Mouse (Mus musculus) liver, postnatal 0 days (tissue): ENCODE measurements around the gene Olfr316.

Experiments
- CTCF ChIP-seq: sonication (generic); IDR thresholded peaks from 2 replicates; pipeline ENCODE4 v1.5.1; 2016; ENCODE audit warnings: antibody characterized with exemption, low read depth
- EP300 ChIP-seq: IDR thresholded peaks from 2 replicates; pipeline ENCODE4 v1.6.1; 2016; ENCODE audit warnings: antibody characterized with exemption, low read depth, mild to moderate bottlenecking

GRCm38 (mm10) chr11:58787651-58788050 is 35.1 kb downstream of the Olfr316 start:
- TF ChIP-seq CTCF (no peak), EP300 (no peak)
